Mouse (Mus musculus): ENCODE results near the gene Rpp25.

DNA sequence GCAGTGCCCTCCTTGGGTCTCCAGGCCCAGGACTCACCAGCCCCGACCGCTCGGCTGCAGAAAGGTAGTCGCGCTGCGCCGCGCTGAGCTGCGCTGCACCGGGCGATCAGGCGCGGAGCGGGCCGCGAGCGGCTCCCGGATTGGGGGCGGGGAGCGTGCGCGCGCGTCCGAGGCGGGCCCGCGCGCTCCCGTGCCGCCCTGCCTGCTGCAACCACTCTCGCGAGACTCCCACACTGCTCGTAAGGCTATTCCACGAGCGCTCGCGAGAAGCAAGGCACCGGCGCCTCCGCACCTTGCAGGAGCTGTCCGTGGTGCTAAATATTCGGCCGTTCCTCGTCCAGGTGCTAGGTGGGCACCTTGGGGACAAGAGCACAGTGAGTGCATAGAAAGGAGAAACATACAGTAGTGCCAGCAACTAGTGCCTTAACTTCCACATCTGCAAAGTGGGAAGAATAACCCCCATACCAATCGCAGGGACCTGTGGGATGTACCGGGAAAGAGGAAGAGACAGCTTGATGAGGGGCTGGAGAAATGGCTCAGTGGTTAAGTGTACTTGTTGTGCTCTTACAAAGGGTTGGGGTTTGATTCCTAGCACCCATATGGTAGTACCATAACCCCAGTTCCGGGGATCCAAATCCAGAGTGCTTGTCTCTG is 35.8 kb upstream of the Rpp25 start, which contains the start of gene Scamp5:
- TF ChIP-seq CTCF (IDR thresholded peaks at IDR 0.05; ENCODE audit: extremely low read depth, insufficient read depth, insufficient read length, insufficient replicate concordance) (no peak), POLR2A (IDR thresholded peaks at IDR 0.05; ENCODE audit: low read depth, low read length) (no peak)
